Mouse (Mus musculus) MEL (cell line): ENCODE measurements at regions not wholly inside any gene's neighbourhood (a gene's known extent, or its start where the extent isn't known, plus 50 kb on each side); places are given as distances from the start of the nearest gene placed in this dataset.

Experiments
- DNase-seq: peaks from one replicate; pipeline ENCODE4 v3.0.0; 2011; ENCODE audit warnings: low read depth, low spot score
- H3K27ac ChIP-seq: 2 replicates; pipeline ENCODE4 v1.5.1; 2012; ENCODE audit warnings: low read depth, mild to moderate bottlenecking, control low read depth, low read length, moderate library complexity; ENCODE audit not compliant: control insufficient read depth
- H3K27me3 ChIP-seq, 2 experiments: fragments of 150-350 bp in 1 of 2; sonication (generic) in 1 of 2; 2 replicates each; pipeline ENCODE4 v1.6.1; 2012; ENCODE audit warnings: low read length in 2 of 2, mild to moderate bottlenecking in 2 of 2, improper control_type of control experiment in 1 of 2, moderate library complexity in 1 of 2; ENCODE audit not compliant: insufficient read depth in 2 of 2, control insufficient read depth in 1 of 2
- H3K36me3 ChIP-seq, 2 experiments: 2 replicates each; pipeline ENCODE4 v1.6.1; 2012 to 2014; ENCODE audit warnings: low read length in 2 of 2, improper control_type of control experiment in 1 of 2, inconsistent platforms in 1 of 2, mild to moderate bottlenecking in 1 of 2; ENCODE audit not compliant: insufficient read depth in 2 of 2, control insufficient read depth in 1 of 2
- H3K4me1 ChIP-seq, 2 experiments: fragments of 150-350 bp in 1 of 2; sonication (generic) in 1 of 2; 2 replicates each; pipeline ENCODE4 v1.6.1; 2012; ENCODE audit warnings: low read length in 2 of 2, improper control_type of control experiment in 1 of 2, mild to moderate bottlenecking in 1 of 2; ENCODE audit not compliant: insufficient read depth in 2 of 2, control insufficient read depth in 1 of 2
- H3K4me3 ChIP-seq, 2 experiments: fragments of 150-350 bp in 1 of 2; sonication (generic) in 1 of 2; 2 replicates each; pipeline ENCODE4 v1.5.1; 2012; ENCODE audit warnings: low read depth in 2 of 2, low read length in 2 of 2, mild to moderate bottlenecking in 2 of 2, moderate library complexity in 2 of 2, control low read depth in 1 of 2, improper control_type of control experiment in 1 of 2; ENCODE audit not compliant: control insufficient read depth in 1 of 2, insufficient read depth in 1 of 2
- H3K79me2 ChIP-seq: 2 replicates; pipeline ENCODE4 v1.6.1; 2012; ENCODE audit warnings: mild to moderate bottlenecking, low read length, moderate library complexity; ENCODE audit not compliant: control insufficient read depth, poor library complexity, insufficient read depth
- H3K9ac ChIP-seq: 2 replicates; pipeline ENCODE4 v1.6.1; 2012; ENCODE audit warnings: low read depth, mild to moderate bottlenecking, control low read depth, low read length, moderate library complexity; ENCODE audit not compliant: control insufficient read depth, poor library complexity, severe bottlenecking
- H3K9me3 ChIP-seq: fragments of 150-350 bp; sonication (generic); replicated peaks from 2 replicates; pipeline ENCODE4 v1.6.1; 2012; ENCODE audit warnings: mild to moderate bottlenecking, low read length, improper control_type of control experiment, moderate library complexity; ENCODE audit not compliant: insufficient read depth
- CHD1 ChIP-seq: IDR thresholded peaks from 2 replicates; pipeline ENCODE4 v1.6.1; 2012; ENCODE audit warnings: low read depth, mild to moderate bottlenecking, inconsistent platforms, low read length, improper control_type of control experiment
- E2F4 ChIP-seq: IDR thresholded peaks from 2 replicates; pipeline ENCODE4 v1.6.1; 2011; ENCODE audit warnings: low read depth, low read length, improper control_type of control experiment, borderline replicate concordance
- ETS1 ChIP-seq: IDR thresholded peaks from 2 replicates; pipeline ENCODE4 v1.6.1; 2012; ENCODE audit warnings: low read depth, mild to moderate bottlenecking, inconsistent platforms, low read length, improper control_type of control experiment, moderate library complexity
- KAT2A ChIP-seq: conservative IDR thresholded peaks from 2 replicates; pipeline ENCODE4 v1.6.1; 2012; ENCODE audit warnings: low read depth, low read length, improper control_type of control experiment, inconsistent platforms
- MAFK ChIP-seq: IDR thresholded peaks from 2 replicates; pipeline ENCODE4 v1.6.1; 2011; ENCODE audit warnings: low read depth, mild to moderate bottlenecking, low read length, improper control_type of control experiment, borderline replicate concordance
- MAX ChIP-seq: IDR thresholded peaks from 2 replicates; pipeline ENCODE4 v1.6.1; 2011; ENCODE audit warnings: low read length, improper control_type of control experiment
- MEF2A ChIP-seq: IDR thresholded peaks from 2 replicates; pipeline ENCODE4 v1.6.1; 2014; ENCODE audit warnings: low read depth, mild to moderate bottlenecking, inconsistent platforms, low read length, improper control_type of control experiment; ENCODE audit not compliant: poor library complexity, insufficient replicate concordance, severe bottlenecking; ENCODE audit errors: extremely low read depth
- MYB ChIP-seq: IDR thresholded peaks from 2 replicates; pipeline ENCODE4 v1.6.1; 2011; ENCODE audit warnings: mild to moderate bottlenecking, low read depth, low read length, improper control_type of control experiment
- NRF1 ChIP-seq: IDR thresholded peaks from 2 replicates; pipeline ENCODE4 v1.6.1; 2014; ENCODE audit warnings: low read depth, mild to moderate bottlenecking, inconsistent platforms, low read length, improper control_type of control experiment, moderate library complexity; ENCODE audit not compliant: poor library complexity, insufficient read depth, severe bottlenecking
- POLR2AphosphoS2 ChIP-seq: IDR thresholded peaks from 2 replicates; pipeline ENCODE4 v1.6.1; 2011; ENCODE audit warnings: low read length, improper control_type of control experiment
- RAD21 ChIP-seq: IDR thresholded peaks from 2 replicates; pipeline ENCODE4 v1.6.1; 2011; ENCODE audit warnings: mild to moderate bottlenecking, low read depth, low read length, improper control_type of control experiment
- RCOR1 ChIP-seq: IDR thresholded peaks from 2 replicates; pipeline ENCODE4 v1.6.1; 2012; ENCODE audit warnings: low read depth, mild to moderate bottlenecking, inconsistent platforms, low read length, improper control_type of control experiment
- SIN3A ChIP-seq: IDR thresholded peaks from 2 replicates; pipeline ENCODE4 v1.6.1; 2012; ENCODE audit warnings: low read length, improper control_type of control experiment, inconsistent platforms
- SMC3 ChIP-seq: IDR thresholded peaks from 2 replicates; pipeline ENCODE4 v1.6.1; 2011; ENCODE audit warnings: low read depth, low read length, improper control_type of control experiment
- TAL1 ChIP-seq: IDR thresholded peaks from 2 replicates; pipeline ENCODE4 v1.6.1; 2012; ENCODE audit warnings: mild to moderate bottlenecking, inconsistent platforms, low read length, moderate library complexity, mixed read lengths
- TBP ChIP-seq: IDR thresholded peaks from 2 replicates; pipeline ENCODE4 v1.8.0; 2011; ENCODE audit warnings: low read depth, low read length, improper control_type of control experiment
- USF1 ChIP-seq: IDR thresholded peaks from 2 replicates; pipeline ENCODE4 v1.6.1; 2014; ENCODE audit warnings: low read depth, mild to moderate bottlenecking, inconsistent platforms, low read length, improper control_type of control experiment, moderate library complexity
- USF2 ChIP-seq, 2 experiments: IDR thresholded peaks; 2 replicates each; pipeline ENCODE4 v1.6.1; 2011 to 2012; ENCODE audit warnings: improper control_type of control experiment in 2 of 2, low read length in 2 of 2, borderline replicate concordance in 1 of 2, inconsistent platforms in 1 of 2, low read depth in 1 of 2, mild to moderate bottlenecking in 1 of 2; ENCODE audit not compliant: insufficient read depth in 1 of 2
- ZC3H11A ChIP-seq: IDR thresholded peaks from 2 replicates; pipeline ENCODE4 v1.6.1; 2012; ENCODE audit warnings: low read depth, mild to moderate bottlenecking, inconsistent platforms, low read length, improper control_type of control experiment
- ZNF384 ChIP-seq: IDR thresholded peaks from 2 replicates; pipeline ENCODE4 v1.6.1; 2012; ENCODE audit warnings: low read depth, mild to moderate bottlenecking, inconsistent platforms, low read length, improper control_type of control experiment

DNA sequence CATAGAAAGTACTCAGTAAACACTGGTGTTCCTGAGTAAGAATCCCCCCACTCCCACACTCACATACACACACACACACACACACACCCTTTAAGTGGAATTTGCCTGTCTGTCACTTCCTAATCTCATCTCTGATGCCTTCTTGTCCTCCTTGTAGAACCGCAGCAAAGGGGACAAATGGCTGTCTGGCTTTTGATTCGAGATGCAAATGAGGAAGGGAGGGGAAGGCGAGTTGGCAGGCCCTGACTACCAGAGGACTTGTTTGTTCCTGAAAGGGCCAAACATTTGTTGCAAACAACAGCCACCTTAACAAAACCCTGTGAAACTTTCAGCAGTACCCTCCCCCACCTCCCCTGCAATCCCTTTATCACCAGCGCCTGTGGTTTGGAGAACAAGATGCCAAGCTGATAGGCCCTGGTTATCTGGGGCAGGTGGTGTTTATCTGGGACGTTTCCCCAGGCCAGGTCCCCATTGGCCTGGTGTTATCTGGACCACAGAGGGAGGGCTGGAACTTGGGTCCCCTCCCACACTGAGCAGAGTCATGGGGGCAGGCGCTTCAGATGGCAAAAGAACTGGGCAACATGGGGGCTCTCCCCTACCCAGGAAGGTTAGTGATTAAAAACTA lies 67.5 kb upstream of the Lhx1 start (continued):
- TF ChIP-seq RAD21: no peak
- TF ChIP-seq RCOR1: peak; percentile 96
- no peak for TF ChIP-seq SMC3
- peak; percentile 77 for TF ChIP-seq SIN3A
- TF ChIP-seq, all 39 proteins: peak for 20

DNA sequence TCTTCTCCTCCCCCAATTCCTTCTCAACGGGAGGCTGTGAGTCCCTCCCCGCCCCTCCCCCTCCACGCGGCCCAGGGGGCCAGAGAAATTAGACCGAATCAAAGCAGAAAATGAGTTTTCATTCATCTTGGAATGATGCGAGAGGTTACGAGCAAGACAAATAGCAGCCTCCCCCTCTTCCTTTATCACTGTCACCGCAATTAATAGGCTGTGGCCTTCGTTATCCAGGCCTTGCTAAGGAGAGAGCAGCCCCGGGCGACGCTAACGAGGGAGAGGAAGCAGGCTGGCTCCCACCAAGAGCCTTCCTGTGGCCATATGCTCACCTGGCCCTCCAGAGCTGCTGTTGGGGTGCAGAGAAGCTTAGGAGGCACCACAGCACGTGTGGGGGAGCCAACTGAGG lies 61.8 kb upstream of the Lhx1 start:
- peaks cover 2 to 14% of the 10 kb centered on the region in 2 experiments; a peak in 3 of 4 replicates for H3K27me3 ChIP-seq
- H3K27ac ChIP-seq: no peak overlapping the region
- no peak overlapping the region for H3K9ac ChIP-seq
- peaks cover 1 to 2% of the 10 kb centered on the region in 2 experiments; a peak in 3 of 4 replicates for H3K4me1 ChIP-seq
- DNase-seq: no peak
- no peak for TF ChIP-seq ZC3H11A
- no peak for TF ChIP-seq ETS1
- no peak for TF ChIP-seq USF2 (IDR thresholded peaks at IDR 0.05; ENCODE audit: borderline replicate concordance in 1 of 2, insufficient read depth in 1 of 2, low read depth in 1 of 2, low read length in 2 of 2)
- TF ChIP-seq MEF2A: no peak
- TF ChIP-seq E2F4: no peak
- TF ChIP-seq POLR2AphosphoS2: no peak
- TF ChIP-seq KAT2A: no peak
- TF ChIP-seq CHD1: no peak
- no peak for TF ChIP-seq USF1
- TF ChIP-seq TBP: no peak
- no peak for TF ChIP-seq ZNF384
- no peak for TF ChIP-seq TAL1
- TF ChIP-seq SIN3A: no peak
- TF ChIP-seq MYB: no peak
- TF ChIP-seq MAFK: no peak
- no peak for TF ChIP-seq RAD21
- no peak for TF ChIP-seq MAX
- TF ChIP-seq NRF1: no peak
- H3K4me3 ChIP-seq: no peak overlapping the region
- no peaks in the 10 kb centered on the region for H3K79me2 ChIP-seq
- peaks cover 0 to 2% of the 10 kb centered on the region in 2 experiments; a peak in 2 of 4 replicates for H3K36me3 ChIP-seq
- no peaks in the 10 kb centered on the region for H3K9me3 ChIP-seq
